Mouse (Mus musculus) neural tube, embryonic 13.5 days (tissue): ENCODE measurements around the gene Prelp. TPM values are rescaled to one million over a fixed set of nuclear protein-coding genes. Genes with fewer than 3 reads are reported as not detected.
A peak's percentile ranks its signal among the peaks of the same experiment; 100 is the strongest.

ENCODE experiments used
- ATAC-seq: fragments of 200-750 bp; cut with Nextera tagmentation; 2 replicates; pipeline ENCODE4 v1.8.0; 2017; ENCODE audit warnings: low read depth, mild to moderate bottlenecking, moderate TSS enrichment, moderate library complexity
- H3K27ac ChIP-seq: fragments of 300-500 bp; sonication (generic); replicated peaks from 2 replicates; pipeline ENCODE4 v1.5.1; 2015; ENCODE audit warnings: moderate library complexity, mild to moderate bottlenecking, inconsistent platforms
- H3K27me3 ChIP-seq: fragments of 300-500 bp; sonication (generic); 2 replicates; pipeline ENCODE4 v1.6.1; 2015; ENCODE audit warnings: mild to moderate bottlenecking, inconsistent platforms
- H3K36me3 ChIP-seq: fragments of 300-500 bp; sonication (generic); 2 replicates; pipeline ENCODE4 v1.6.1; 2015; ENCODE audit warnings: mild to moderate bottlenecking, inconsistent platforms
- H3K4me1 ChIP-seq: fragments of 300-500 bp; sonication (generic); replicated peaks from 2 replicates; pipeline ENCODE4 v1.6.1; 2015; ENCODE audit warnings: inconsistent platforms
- H3K4me2 ChIP-seq: fragments of 300-500 bp; sonication (generic); 2 replicates; pipeline ENCODE4 v1.6.1; 2015; ENCODE audit warnings: inconsistent platforms, mild to moderate bottlenecking, moderate library complexity
- H3K4me3 ChIP-seq: fragments of 300-500 bp; sonication (generic); 2 replicates; pipeline ENCODE4 v1.5.1; 2015; ENCODE audit warnings: mild to moderate bottlenecking, inconsistent platforms
- H3K9ac ChIP-seq: fragments of 300-500 bp; sonication (generic); 2 replicates; pipeline ENCODE4 v1.6.1; 2015; ENCODE audit warnings: moderate library complexity, mild to moderate bottlenecking, inconsistent platforms
- H3K9me3 ChIP-seq: fragments of 300-500 bp; sonication (generic); 2 replicates; pipeline ENCODE4 v1.6.1; 2016; ENCODE audit warnings: inconsistent platforms
- WGBS: fragments of 180-500 bp; shearing (Covaris S2); methylation state at CpG from one replicate; pipeline ENCODE4 v1.1.7; 2015; 5-methylcytosine and 5-hydroxymethylcytosine counted together
- polyA plus RNA-seq: library from polyadenylated mRNA; unstranded; fragments of >200 nt; fragmentation: Nextera tagmentation; extraction: Ambion mirVana; gene quantifications from 2 replicates; pipeline ENCODE4 v1.2.1, GENCODE M21; 2015

The Prelp gene
- polyA plus RNA-seq, 1 experiment from 2014 or later: 10.1 TPM

- no peak overlapping the region for H3K4me3 ChIP-seq
- peak; percentile 48; the same call in 1 of the 2 replicates for ATAC-seq
- H3K9ac ChIP-seq: peak overlapping the region; percentile 52
- no peaks in the 10 kb centered on the region for H3K36me3 ChIP-seq
- peaks cover 4% of the 10 kb centered on the region for H3K27me3 ChIP-seq
- peak overlapping the region; percentile 38 for H3K4me2 ChIP-seq
- H3K4me1 ChIP-seq: peaks cover 85% of the 10 kb centered on the region
- no peaks in the 10 kb centered on the region for H3K9me3 ChIP-seq
- 4% methylated on average over 8 of the region's 8 CpGs for WGBS
- peak overlapping the region; percentile 72 for H3K27ac ChIP-seq
Measured at GRCm38 (mm10) chr1:133887044-133887443, 34.2 kb downstream of the Prelp start.

GRCm38 (mm10) chr1:133886431-133886830 is 34.8 kb downstream of the Prelp start:
- Histone ChIP-seq H3K9me3 (no peaks in the 10 kb centered on the region), H3K27me3 (peaks cover 4% of the 10 kb centered on the region), H3K9ac (peak overlapping the region; percentile 52), H3K4me1 (peaks cover 85% of the 10 kb centered on the region), H3K4me2 (peak overlapping the region; percentile 38), H3K36me3 (no peaks in the 10 kb centered on the region), H3K27ac (peak overlapping the region; percentile 72), H3K4me3 (no peak overlapping the region)
- ATAC-seq: peak; percentile 19; the same call in 1 of the 2 replicates
- 5% methylated on average over 6 of the region's 6 CpGs for whole genome bisulfite sequencing

- Histone ChIP-seq H3K4me3 (no peak overlapping the region), H3K4me1 (peaks cover 82% of the 10 kb centered on the region), H3K9ac (no peak overlapping the region), H3K27ac (peak overlapping the region; percentile 72; the same call in 1 of the 2 replicates), H3K9me3 (no peaks in the 10 kb centered on the region), H3K4me2 (no peak overlapping the region), H3K27me3 (peaks cover 4% of the 10 kb centered on the region), H3K36me3 (no peaks in the 10 kb centered on the region)
- WGBS: 88% methylated on average over 6 of the region's 7 CpGs
- no peak for ATAC-seq
Measured at GRCm38 (mm10) chr1:133885811-133886210, 35.4 kb downstream of the Prelp start.

GRCm38 (mm10) chr1:133884746-133885145 is 36.5 kb downstream of the Prelp start:
- H3K27me3 ChIP-seq: peaks cover 4% of the 10 kb centered on the region
- H3K4me2 ChIP-seq: no peak overlapping the region
- WGBS: 15% methylated on average over 9 of the region's 9 CpGs
- no peak overlapping the region for H3K4me3 ChIP-seq
- no peaks in the 10 kb centered on the region for H3K9me3 ChIP-seq
- H3K36me3 ChIP-seq: no peaks in the 10 kb centered on the region
- peaks cover 76% of the 10 kb centered on the region for H3K4me1 ChIP-seq
- ATAC-seq: no peak
- H3K27ac ChIP-seq: 0 out of 2 replicates have a peak overlapping the region, but pooled peaks have one; percentile 18
- H3K9ac ChIP-seq: no peak overlapping the region

GRCm38 (mm10) chr1:133884090-133884489 is 37.1 kb downstream of the Prelp start:
- Histone ChIP-seq H3K4me1 (peaks cover 71% of the 10 kb centered on the region), H3K4me3 (no peak overlapping the region), H3K9ac (no peak overlapping the region), H3K27ac (0 out of 2 replicates have a peak overlapping the region, but pooled peaks have one; percentile 18), H3K36me3 (no peaks in the 10 kb centered on the region), H3K9me3 (no peaks in the 10 kb centered on the region), H3K4me2 (no peak overlapping the region), H3K27me3 (peaks cover 4% of the 10 kb centered on the region)
- ATAC-seq: no peak
- 78% methylated on average over 6 of the region's 6 CpGs for WGBS

GRCm38 (mm10) chr1:133882283-133883217 is 38.7 kb downstream of the Prelp start:
- no peak overlapping the region for H3K4me3 ChIP-seq
- H3K27ac ChIP-seq: 0 out of 2 replicates have a peak overlapping the region, but pooled peaks have one; percentile 18
- ATAC-seq: no peak
- H3K9ac ChIP-seq: no peak overlapping the region
- no peak overlapping the region for H3K4me2 ChIP-seq
- no peaks in the 10 kb centered on the region for H3K27me3 ChIP-seq
- H3K4me1 ChIP-seq: peaks cover 62% of the 10 kb centered on the region
- WGBS: 54% methylated on average over 11 of the region's 11 CpGs
- H3K36me3 ChIP-seq: no peaks in the 10 kb centered on the region
- H3K9me3 ChIP-seq: no peaks in the 10 kb centered on the region

- no peaks in the 10 kb centered on the region for H3K36me3 ChIP-seq
- no peak overlapping the region for H3K4me3 ChIP-seq
- H3K9ac ChIP-seq: no peak overlapping the region
- no peaks in the 10 kb centered on the region for H3K27me3 ChIP-seq
- no peak for ATAC-seq
- no peaks in the 10 kb centered on the region for H3K9me3 ChIP-seq
- WGBS: 21% methylated on average over 6 of the region's 6 CpGs
- no peak overlapping the region for H3K4me2 ChIP-seq
- 0 out of 2 replicates have a peak overlapping the region, but pooled peaks have one; percentile 33 for H3K27ac ChIP-seq
- peaks cover 58% of the 10 kb centered on the region for H3K4me1 ChIP-seq
Measured at GRCm38 (mm10) chr1:133881813-133882212, 39.4 kb downstream of the Prelp start.

GRCm38 (mm10) chr1:133878825-133879423 is 42.3 kb downstream of the Prelp start:
- ATAC-seq: no peak
- 38% methylated on average over 12 of the region's 12 CpGs for WGBS
- H3K4me2 ChIP-seq: no peak overlapping the region

GRCm38 (mm10) chr1:133876936-133877335 is 44.3 kb downstream of the Prelp start:
- no peak overlapping the region for H3K27ac ChIP-seq
- no peaks in the 10 kb centered on the region for H3K9me3 ChIP-seq
- H3K4me1 ChIP-seq: peaks cover 28% of the 10 kb centered on the region
- ATAC-seq: no peak
- no peaks in the 10 kb centered on the region for H3K36me3 ChIP-seq
- H3K4me2 ChIP-seq: no peak overlapping the region
- 85% methylated on average over 7 of the region's 7 CpGs for WGBS
- H3K27me3 ChIP-seq: no peaks in the 10 kb centered on the region
- H3K9ac ChIP-seq: no peak overlapping the region
- no peak overlapping the region for H3K4me3 ChIP-seq

More at GRCm38 (mm10) chr1:133878825-133879423, 42.3 kb downstream of the Prelp start:
- Histone ChIP-seq H3K27me3 (no peaks in the 10 kb centered on the region), H3K36me3 (no peaks in the 10 kb centered on the region), H3K27ac (no peak overlapping the region), H3K4me1 (peaks cover 37% of the 10 kb centered on the region), H3K9ac (no peak overlapping the region), H3K4me3 (no peak overlapping the region), H3K9me3 (no peaks in the 10 kb centered on the region)

- Histone ChIP-seq H3K9ac (no peak overlapping the region), H3K4me3 (no peak overlapping the region), H3K4me1 (0 out of 2 replicates have a peak, but pooled peaks cover 8% of the 10 kb centered on the region), H3K27ac (no peak overlapping the region), H3K4me2 (no peak overlapping the region), H3K27me3 (no peaks in the 10 kb centered on the region), H3K36me3 (no peaks in the 10 kb centered on the region), H3K9me3 (no peaks in the 10 kb centered on the region)
- no peak for ATAC-seq
- WGBS: 81% methylated on average over 6 of the region's 6 CpGs
Measured at GRCm38 (mm10) chr1:133873086-133873813, 48.0 kb downstream of the Prelp start.

- H3K4me1 ChIP-seq: 0 out of 2 replicates have a peak, but pooled peaks cover 5% of the 10 kb centered on the region
- H3K9me3 ChIP-seq: no peaks in the 10 kb centered on the region
- no peak overlapping the region for H3K4me3 ChIP-seq
- WGBS: 77% methylated on average over 10 of the region's 10 CpGs
- no peaks in the 10 kb centered on the region for H3K27me3 ChIP-seq
- H3K9ac ChIP-seq: no peak overlapping the region
- ATAC-seq: no peak
- no peak overlapping the region for H3K4me2 ChIP-seq
- H3K27ac ChIP-seq: no peak overlapping the region
- H3K36me3 ChIP-seq: no peaks in the 10 kb centered on the region
Measured at GRCm38 (mm10) chr1:133871241-133871640, 50.0 kb downstream of the Prelp start.
